28 mouse cellular contexts compared by ENCODE assay signal in genomic region chr12:105077232-105077631, GRCm38 (mm10).
"Had no signal": no experiment of that assay in that cellular context is flagged by ENCODE, and none has a peak within 500 bp of the region (broad histone marks: within the 10 kb centered on the region; RNA-seq: fewer than 3 reads in every experiment).

No protein-coding gene starts in this region.

- ATAC-seq: hindbrain, postnatal 0 days; intestine, embryonic 16.5 days had no signal

- H3K4me3 ChIP-seq: gastrocnemius, adult 2 months; heart, embryonic 10.5 days; heart, embryonic 12.5 days; hindbrain, embryonic 10.5 days; hindbrain, embryonic 13.5 days; hindbrain, embryonic 15.5 days; kidney, embryonic 15.5 days; layer of hippocampus, adult 2 months; left cerebral cortex, adult 2 months; limb, embryonic 10.5 days; limb, embryonic 12.5 days; liver, embryonic 13.5 days; liver, embryonic 15.5 days had no signal

- H3K4me2 ChIP-seq: heart, embryonic 12.5 days; hindbrain, embryonic 13.5 days; hindbrain, embryonic 15.5 days; kidney, embryonic 15.5 days; limb, embryonic 12.5 days; liver, embryonic 11.5 days; liver, embryonic 13.5 days; liver, embryonic 15.5 days had no signal

- H3K27me3 ChIP-seq: hindbrain, embryonic 13.5 days; hindbrain, embryonic 15.5 days; kidney, embryonic 15.5 days; limb, embryonic 12.5 days; liver, embryonic 13.5 days; liver, embryonic 15.5 days had no signal

- H3K4me1 ChIP-seq: heart, embryonic 10.5 days; heart, embryonic 12.5 days; limb, embryonic 12.5 days; liver, embryonic 13.5 days; liver, embryonic 15.5 days had no signal

- DNase-seq: gastrocnemius, adult 2 months; gastrocnemius, postnatal 10 days; gastrocnemius, postnatal 25 days; heart, adult 18-20 months; heart, postnatal 10 days; heart, postnatal 4 days; kidney, adult 11 months; kidney, adult 2 months; kidney, adult 9 months; kidney, postnatal 14 days; kidney, postnatal 36 days; liver; liver, embryonic 13.5 days had no signal

- H3K9me3 ChIP-seq: heart, embryonic 10.5 days; hindbrain, embryonic 10.5 days; hindbrain, embryonic 13.5 days; hindbrain, embryonic 15.5 days; kidney, embryonic 15.5 days; limb, embryonic 10.5 days; limb, embryonic 12.5 days; liver, embryonic 13.5 days; liver, embryonic 15.5 days had no signal

- H3K36me3 ChIP-seq: heart, embryonic 10.5 days; heart, embryonic 12.5 days; hindbrain, embryonic 10.5 days; hindbrain, embryonic 13.5 days; hindbrain, embryonic 15.5 days; kidney, embryonic 15.5 days; limb, embryonic 10.5 days; limb, embryonic 12.5 days; liver, embryonic 13.5 days; liver, embryonic 15.5 days had no signal

- H3K27ac ChIP-seq: gastrocnemius, adult 2 months; heart, embryonic 10.5 days; hindbrain, embryonic 15.5 days; hindbrain, postnatal 0 days; kidney, embryonic 15.5 days; kidney, postnatal 0 days; layer of hippocampus, adult 2 months; left cerebral cortex, adult 2 months; limb, embryonic 10.5 days; limb, embryonic 12.5 days; liver, embryonic 13.5 days; liver, embryonic 15.5 days had no signal

- H3K9ac ChIP-seq: heart, embryonic 12.5 days; hindbrain, embryonic 13.5 days; hindbrain, embryonic 15.5 days; kidney, embryonic 15.5 days; limb, embryonic 12.5 days; liver, embryonic 13.5 days; liver, embryonic 15.5 days had no signal
